Comparison of ENCODE assay signal across 25 mouse cellular contexts in the genomic region with DNA sequence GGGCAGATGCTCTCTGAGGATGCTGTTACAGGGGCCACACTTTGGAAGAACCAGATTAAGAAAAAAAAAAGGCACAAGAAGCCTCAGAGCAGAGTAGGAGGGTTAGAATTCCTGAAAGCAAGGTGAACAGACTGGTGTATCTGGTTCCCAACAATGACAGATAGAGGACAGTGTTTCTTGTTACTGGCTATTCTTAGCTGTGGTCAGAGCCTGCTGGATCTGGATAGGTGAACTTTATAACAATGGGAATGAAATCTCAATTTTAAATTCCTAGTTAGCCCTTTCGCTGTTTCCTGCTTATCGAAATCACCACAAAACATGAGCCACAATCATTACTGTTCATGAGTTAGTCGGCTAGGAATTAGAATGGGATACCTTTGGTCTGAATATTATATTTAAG.
DNase-seq lines count a peak whose midpoint lies in the region; ATAC-seq and TF ChIP-seq lines count a peak whose summit lies in the region.
"Had no signal": no experiment of that assay in that cellular context is flagged by ENCODE, and none has a peak within 500 bp of the region (broad histone marks: within the 10 kb centered on the region; RNA-seq: fewer than 3 reads in every experiment).

No protein-coding gene starts in this region.

- no peak for TF ChIP-seq CTCF in heart, adult 2 months (IDR thresholded peaks at IDR 0.05)
- TF ChIP-seq CTCF in heart, postnatal 0 days (IDR thresholded peaks at IDR 0.05; ENCODE audit: low read depth) = no peak

- H3K4me1 ChIP-seq in heart, adult 2 months (ENCODE audit: control insufficient read depth, insufficient read depth, low read length) = no peaks in the 10 kb centered on the region
- peaks cover 19% of the 10 kb centered on the region for H3K4me1 ChIP-seq in heart, embryonic 12.5 days (replicated peaks)
- H3K4me1 ChIP-seq in heart, postnatal 0 days (ENCODE audit: control insufficient read depth, insufficient read depth) = 0 out of 2 replicates have a peak, but pooled peaks cover 4% of the 10 kb centered on the region
- H3K4me1 ChIP-seq: forebrain, embryonic 10.5 days had no signal

- TF ChIP-seq POLR2A in heart, adult 2 months (IDR thresholded peaks at IDR 0.05; ENCODE audit: insufficient read depth, low read depth, low read length) = no peak

- DNase-seq in heart, adult 2 months = no peak
- no peak for DNase-seq in heart, postnatal 25 days (ENCODE audit: low spot score)
- no peak for DNase-seq in heart, adult 8-10 months (ENCODE audit: low spot score)
- DNase-seq in heart, postnatal 0 days (ENCODE audit: low spot score) = peak; percentile 8
- DNase-seq in left cerebral cortex, adult 9 months (ENCODE audit: low spot score in 2 of 2) = no peak
- no peak for DNase-seq in liver
- DNase-seq: adrenal gland, postnatal 10 days; adrenal gland, postnatal 36 days; B cell, adult 2 months; cerebellum, adult 18-20 months; cerebellum, adult 9-10 months; cerebellum, postnatal 14 days; gastrocnemius, postnatal 10 days; gastrocnemius, postnatal 36 days; kidney, adult 18-20 months had no signal

- intact Hi-C loops in heart, adult 2 months (cut with DNase I) = no loop called here
- intact Hi-C loops in heart, postnatal 25 days (cut with DNase I) = no loop called here

- H3K4me3 ChIP-seq in heart, adult 2 months = no peak overlapping the region
- no peak overlapping the region for H3K4me3 ChIP-seq in heart, embryonic 12.5 days
- no peak overlapping the region for H3K4me3 ChIP-seq in heart, postnatal 0 days (ENCODE audit: low read depth, low read length)
- H3K4me3 ChIP-seq: forebrain, embryonic 10.5 days; forebrain, embryonic 13.5 days had no signal

- WGBS in heart, adult 2 months = 77% methylated on average over 3 of the region's 3 CpGs
- WGBS in heart, embryonic 12.5 days = 90% methylated on average over 3 of the region's 3 CpGs
- 75% methylated on average over 3 of the region's 3 CpGs for WGBS in heart, postnatal 0 days

- no peaks in the 10 kb centered on the region for H3K27me3 ChIP-seq in heart, adult 2 months (ENCODE audit: control insufficient read depth, insufficient read depth, low read length)
- no peaks in the 10 kb centered on the region for H3K27me3 ChIP-seq in heart, embryonic 12.5 days (replicated peaks)
- no peaks in the 10 kb centered on the region for H3K27me3 ChIP-seq in heart, postnatal 0 days (ENCODE audit: control insufficient read depth, insufficient read depth, low read length)
- H3K27me3 ChIP-seq: CH12.LX; forebrain, embryonic 13.5 days had no signal

- no peak for TF ChIP-seq EP300 in heart, adult 2 months (IDR thresholded peaks at IDR 0.05; ENCODE audit: insufficient read depth, low read depth, low read length)
- TF ChIP-seq EP300 in heart, postnatal 0 days (IDR thresholded peaks at IDR 0.05; ENCODE audit: low read depth) = no peak

- no peaks in the 10 kb centered on the region for H3K79me2 ChIP-seq in heart, adult 2 months (replicated peaks; ENCODE audit: control insufficient read depth, insufficient read depth, low read length)

- H3K27ac ChIP-seq in heart, adult 2 months = peak overlapping the region; percentile 52
- H3K27ac ChIP-seq in heart, embryonic 12.5 days (ENCODE audit: poor library complexity, severe bottlenecking) = peak overlapping the region; percentile 35; the same call in 1 of the 2 replicates
- no peak overlapping the region for H3K27ac ChIP-seq in heart, postnatal 0 days (ENCODE audit: low read depth)
- H3K27ac ChIP-seq: forebrain, embryonic 10.5 days; forebrain, embryonic 13.5 days; hindbrain, embryonic 14.5 days; hindbrain, postnatal 0 days had no signal

- H3K4me2 ChIP-seq in heart, embryonic 12.5 days = no peak overlapping the region
- H3K4me2 ChIP-seq in heart, postnatal 0 days (ENCODE audit: low read depth, low read length) = no peak overlapping the region
- H3K4me2 ChIP-seq: forebrain, embryonic 13.5 days; hindbrain, embryonic 14.5 days had no signal

- ATAC-seq in heart, embryonic 12.5 days (ENCODE audit: insufficient number of reproducible peaks, low FRiP score) = no peak
- peak; percentile 69 for ATAC-seq in heart, postnatal 0 days (ENCODE audit: insufficient read depth, low read depth)
- ATAC-seq: activated CD4-positive, CD25-positive, alpha-beta regulatory T cell, adult 4 months; forebrain, embryonic 13.5 days; forebrain, embryonic 16.5 days; hindbrain, postnatal 0 days; inflammation-experienced regulatory T-cells, adult 6 months; intestine, embryonic 16.5 days had no signal

- 0 out of 2 replicates have a peak, but pooled peaks cover 3% of the 10 kb centered on the region for H3K9me3 ChIP-seq in heart, embryonic 12.5 days (replicated peaks)
- no peaks in the 10 kb centered on the region for H3K9me3 ChIP-seq in heart, postnatal 0 days (replicated peaks; ENCODE audit: control insufficient read depth, low read length)
- H3K9me3 ChIP-seq: forebrain, embryonic 10.5 days had no signal

- no peak overlapping the region for H3K9ac ChIP-seq in heart, adult 2 months (ENCODE audit: low read depth, low read length)
- H3K9ac ChIP-seq in heart, embryonic 12.5 days = no peak overlapping the region
- H3K9ac ChIP-seq in heart, postnatal 0 days (replicated peaks; ENCODE audit: low read depth, low read length) = no peak overlapping the region
- H3K9ac ChIP-seq: forebrain, embryonic 13.5 days; hindbrain, embryonic 14.5 days had no signal

- no peaks in the 10 kb centered on the region for H3K36me3 ChIP-seq in heart, adult 2 months (ENCODE audit: control insufficient read depth, insufficient read depth, low read length)
- no peaks in the 10 kb centered on the region for H3K36me3 ChIP-seq in heart, embryonic 12.5 days
- no peaks in the 10 kb centered on the region for H3K36me3 ChIP-seq in heart, postnatal 0 days (replicated peaks; ENCODE audit: control insufficient read depth, insufficient read depth, low read length)
- H3K36me3 ChIP-seq: forebrain, embryonic 10.5 days had no signal
